Mouse (Mus musculus) hindbrain, embryonic 10.5 days (tissue): Measurements from ENCODE around the gene Chrnd. TPM values are rescaled to one million over a fixed set of nuclear protein-coding genes. Genes with fewer than 3 reads are reported as not detected.

Experiments used
- DNase-seq: peaks from one replicate; pipeline ENCODE4 v3.0.0-alpha.2; 2017; ENCODE audit warnings: low spot score
- H3K27ac ChIP-seq: fragments of 300-500 bp; sonication (generic); 2 replicates; pipeline ENCODE4 v1.5.1; 2016; ENCODE audit warnings: mild to moderate bottlenecking, moderate library complexity
- H3K27me3 ChIP-seq: fragments of 300-500 bp; sonication (generic); 2 replicates; pipeline ENCODE4 v1.6.1; 2016; ENCODE audit warnings: mild to moderate bottlenecking; ENCODE audit not compliant: poor library complexity, insufficient read depth, severe bottlenecking
- H3K36me3 ChIP-seq: fragments of 300-500 bp; sonication (generic); 2 replicates; pipeline ENCODE4 v1.6.1; 2016; ENCODE audit warnings: mild to moderate bottlenecking, moderate library complexity
- H3K4me1 ChIP-seq: fragments of 300-500 bp; sonication (generic); replicated peaks from 2 replicates; pipeline ENCODE4 v1.6.1; 2016; ENCODE audit warnings: mild to moderate bottlenecking
- H3K4me3 ChIP-seq: fragments of 300-500 bp; sonication (generic); 2 replicates; pipeline ENCODE4 v1.5.1; 2016; ENCODE audit warnings: mild to moderate bottlenecking, moderate library complexity
- H3K9me3 ChIP-seq: fragments of 300-500 bp; sonication (generic); 2 replicates; pipeline ENCODE4 v1.6.1; 2016; ENCODE audit warnings: mild to moderate bottlenecking, moderate library complexity
- WGBS: fragments of 180-500 bp; shearing (Covaris S2); methylation state at CpG from one replicate; pipeline ENCODE4 v1.1.7; 2016; 5-methylcytosine and 5-hydroxymethylcytosine counted together
- polyA plus RNA-seq: library from polyadenylated mRNA; unstranded; fragments of >200 nt; fragmentation: Nextera tagmentation; extraction: Ambion mirVana; gene quantifications from 2 replicates; pipeline ENCODE4 v1.2.1, GENCODE M21; 2016

Chrnd gene
- polyA plus RNA-seq, 1 experiment from 2014 or later, result not detected

- Histone ChIP-seq H3K9me3 (no peaks in the 10 kb centered on the region), H3K4me1 (peaks cover 32% of the 10 kb centered on the region), H3K27ac (peak overlapping the region; percentile 99), H3K36me3 (peaks cover 30% of the 10 kb centered on the region), H3K4me3 (peak overlapping the region; percentile 75), H3K27me3 (no peaks in the 10 kb centered on the region)
- DNase-seq, result no peak
- WGBS, result 47% methylated on average over 4 of the region's 4 CpGs
Measured at GRCm38 (mm10) chr1:87214748-87215147, 24.3 kb downstream of the Chrnd start.

- H3K27ac ChIP-seq, result no peak overlapping the region
- no peaks in the 10 kb centered on the region for H3K9me3 ChIP-seq
- no peaks in the 10 kb centered on the region for H3K27me3 ChIP-seq
- WGBS, result 72% methylated on average over 3 of the region's 3 CpGs
- H3K4me3 ChIP-seq, result no peak overlapping the region
- no peak for DNase-seq
- peaks cover 62% of the 10 kb centered on the region for H3K36me3 ChIP-seq
- H3K4me1 ChIP-seq, result peaks cover 30% of the 10 kb centered on the region
Measured at GRCm38 (mm10) chr1:87217938-87218337, 27.5 kb downstream of the Chrnd start.

GRCm38 (mm10) chr1:87225739-87226138, 35.3 kb downstream of the Chrnd start:
- no peak for DNase-seq
- Histone ChIP-seq H3K27me3 (no peaks in the 10 kb centered on the region), H3K36me3 (peaks cover 100% of the 10 kb centered on the region), H3K4me1 (no peaks in the 10 kb centered on the region), H3K4me3 (no peak overlapping the region), H3K9me3 (no peaks in the 10 kb centered on the region), H3K27ac (no peak overlapping the region)
- 96% methylated on average over 8 of the region's 8 CpGs for whole genome bisulfite sequencing

DNA sequence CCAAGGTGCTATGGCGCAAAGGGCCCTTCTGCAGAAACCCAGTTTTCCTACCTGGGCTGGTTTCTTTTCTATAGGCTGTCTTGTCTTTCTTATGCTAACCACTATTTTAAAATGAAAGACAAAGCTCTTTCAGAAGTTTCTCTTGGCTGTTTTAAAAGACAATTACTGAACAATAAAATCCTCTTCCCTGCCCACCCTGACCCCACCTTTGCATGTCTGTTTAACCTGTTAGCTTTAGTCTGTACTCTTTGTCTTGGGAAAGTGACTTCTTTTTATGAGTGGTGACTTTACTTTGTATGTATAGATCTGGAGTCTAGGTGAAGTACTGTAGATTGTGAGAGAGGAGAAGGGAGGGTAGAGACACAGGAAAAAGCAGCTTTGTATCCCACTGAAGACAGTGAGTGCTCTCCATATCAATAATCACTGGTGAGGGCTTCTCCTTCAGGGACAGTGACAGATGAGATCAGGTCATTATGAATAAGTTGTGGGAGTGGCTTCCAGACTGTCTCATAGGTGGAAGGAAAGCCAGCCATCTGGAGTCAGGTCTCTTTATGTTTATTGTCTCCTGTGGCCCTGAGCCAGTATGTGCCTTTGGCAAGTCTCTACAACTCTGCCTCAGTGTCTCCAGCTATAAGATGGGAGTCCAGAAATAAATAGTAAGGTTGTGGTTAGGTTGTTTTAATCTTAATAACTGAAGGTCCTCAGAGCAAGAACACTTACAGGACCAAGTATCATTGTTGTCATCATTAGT, 36.2 kb downstream of the Chrnd start:
- Histone ChIP-seq H3K27me3 (no peaks in the 10 kb centered on the region), H3K4me3 (no peak overlapping the region), H3K4me1 (no peaks in the 10 kb centered on the region), H3K9me3 (no peaks in the 10 kb centered on the region), H3K27ac (no peak overlapping the region), H3K36me3 (peaks cover 99% of the 10 kb centered on the region)
- WGBS, result 100% methylated on average over 1 of the region's 1 CpGs
- DNase-seq, result no peak

DNA sequence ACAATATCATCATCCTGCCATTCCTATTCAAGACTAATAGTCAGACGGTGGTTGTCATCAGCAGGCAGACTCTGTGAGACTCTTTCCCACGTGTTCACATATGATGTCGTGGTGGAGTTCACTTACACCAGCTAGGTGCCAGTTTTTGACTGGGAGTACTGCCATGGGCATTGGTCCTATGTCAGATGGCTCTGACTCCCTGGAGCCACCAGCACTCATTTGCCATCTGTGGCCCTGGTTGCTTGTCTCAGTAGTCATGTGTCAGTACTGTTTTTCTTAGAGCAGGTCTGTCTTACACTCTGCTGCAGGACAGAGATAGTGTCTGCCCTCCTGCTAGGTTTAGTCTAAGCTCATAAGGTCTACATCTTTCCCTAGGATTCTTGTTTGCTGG, 36.7 kb downstream of the Chrnd start:
- Histone ChIP-seq H3K9me3 (no peaks in the 10 kb centered on the region), H3K27me3 (no peaks in the 10 kb centered on the region), H3K27ac (no peak overlapping the region), H3K36me3 (peaks cover 99% of the 10 kb centered on the region), H3K4me1 (no peaks in the 10 kb centered on the region), H3K4me3 (no peak overlapping the region)
- WGBS, result 96% methylated on average over 3 of the region's 3 CpGs
- no peak for DNase-seq

DNA sequence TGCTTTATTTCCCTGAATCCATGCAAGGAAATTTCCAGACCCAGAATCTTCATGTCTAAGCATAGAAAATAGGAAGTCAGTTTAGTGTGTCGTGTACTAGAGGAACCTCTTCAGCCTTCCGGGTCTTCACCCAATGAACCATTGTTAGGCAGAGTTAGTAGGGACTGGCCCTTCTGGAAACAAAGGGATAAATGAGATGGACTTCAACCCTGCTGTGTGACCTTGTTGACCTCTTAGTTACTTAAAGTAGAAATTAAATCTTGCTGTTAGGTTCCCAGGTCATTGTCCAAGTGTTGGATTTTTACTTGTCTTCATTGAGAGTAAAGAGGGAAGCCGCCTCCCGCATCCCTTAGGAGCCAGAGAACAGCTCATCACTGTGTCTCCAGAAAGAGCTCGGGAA, 40.2 kb downstream of the Chrnd start:
- no peaks in the 10 kb centered on the region for H3K4me1 ChIP-seq
- DNase-seq, result no peak
- peaks cover 99% of the 10 kb centered on the region for H3K36me3 ChIP-seq
- H3K9me3 ChIP-seq, result no peaks in the 10 kb centered on the region
- no peak overlapping the region for H3K4me3 ChIP-seq
- 73% methylated on average over 5 of the region's 5 CpGs for WGBS
- H3K27me3 ChIP-seq, result no peaks in the 10 kb centered on the region
- H3K27ac ChIP-seq, result no peak overlapping the region

DNA sequence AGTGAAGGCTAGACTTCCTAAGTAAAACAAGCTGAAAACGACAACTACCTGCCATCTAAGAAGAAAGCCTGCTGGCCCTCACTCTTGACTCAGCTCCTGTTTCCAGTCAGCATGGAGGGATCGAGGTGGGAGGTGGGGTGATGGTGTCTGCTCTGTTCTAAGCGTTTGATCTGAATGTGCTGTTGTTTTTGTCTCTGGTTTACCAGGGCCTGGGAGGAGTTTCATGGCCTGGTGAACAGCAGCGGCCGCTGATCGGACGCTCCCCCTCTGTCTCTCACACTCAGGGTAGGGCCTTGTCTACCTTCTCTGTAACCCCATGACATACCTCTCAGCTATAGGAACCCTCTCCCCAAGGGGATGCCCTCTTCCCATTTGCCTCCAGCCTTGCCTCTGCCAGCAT, 41.8 kb downstream of the Chrnd start:
- H3K9me3 ChIP-seq, result no peaks in the 10 kb centered on the region
- peaks cover 99% of the 10 kb centered on the region for H3K36me3 ChIP-seq
- no peaks in the 10 kb centered on the region for H3K4me1 ChIP-seq
- DNase-seq, result no peak
- H3K27ac ChIP-seq, result no peak overlapping the region
- no peak overlapping the region for H3K4me3 ChIP-seq
- H3K27me3 ChIP-seq, result no peaks in the 10 kb centered on the region
- WGBS, result 78% methylated on average over 7 of the region's 7 CpGs

DNA sequence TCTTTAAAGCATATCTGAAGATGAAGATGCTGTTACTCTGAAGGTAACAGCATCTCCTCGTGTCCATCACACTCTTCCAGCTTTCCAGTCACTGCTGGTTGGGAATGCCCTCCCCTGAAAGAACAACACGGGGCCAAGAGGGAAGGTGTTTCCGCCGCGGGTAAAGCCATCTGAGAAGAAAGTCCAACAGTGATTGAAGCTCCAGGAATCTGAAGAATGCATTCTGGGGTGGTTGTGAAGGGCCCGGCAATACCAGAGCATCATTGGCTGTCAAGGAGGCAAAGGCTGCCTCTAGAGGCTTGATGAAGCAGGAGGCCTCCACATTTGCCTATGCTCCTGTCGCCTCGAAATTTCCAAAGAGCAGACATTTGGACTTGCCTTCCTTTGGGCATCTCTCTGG, 48.6 kb downstream of the Chrnd start:
- no peak for DNase-seq
- H3K27ac ChIP-seq, result no peak overlapping the region
- no peaks in the 10 kb centered on the region for H3K27me3 ChIP-seq
- WGBS, result 73% methylated on average over 8 of the region's 8 CpGs
- H3K4me3 ChIP-seq, result no peak overlapping the region
- H3K9me3 ChIP-seq, result no peaks in the 10 kb centered on the region
- peaks cover 62% of the 10 kb centered on the region for H3K36me3 ChIP-seq
- H3K4me1 ChIP-seq, result no peaks in the 10 kb centered on the region

- Histone ChIP-seq H3K4me1 (0 out of 2 replicates have a peak, but pooled peaks cover 9% of the 10 kb centered on the region), H3K27ac (no peak overlapping the region), H3K36me3 (peaks cover 22% of the 10 kb centered on the region), H3K9me3 (no peaks in the 10 kb centered on the region), H3K4me3 (no peak overlapping the region), H3K27me3 (no peaks in the 10 kb centered on the region)
- 93% methylated on average over 8 of the region's 8 CpGs for WGBS
- DNase-seq, result no peak
Measured at GRCm38 (mm10) chr1:87243021-87243420, 52.6 kb downstream of the Chrnd start.

- H3K9me3 ChIP-seq, result no peaks in the 10 kb centered on the region
- no peaks in the 10 kb centered on the region for H3K27me3 ChIP-seq
- 0 out of 2 replicates have a peak, but pooled peaks cover 9% of the 10 kb centered on the region for H3K4me1 ChIP-seq
- H3K36me3 ChIP-seq, result no peaks in the 10 kb centered on the region; the same call in 1 of the 2 replicates
- H3K4me3 ChIP-seq, result no peak overlapping the region
- DNase-seq, result no peak
- H3K27ac ChIP-seq, result no peak overlapping the region
- 46% methylated on average over 1 of the region's 1 CpGs for WGBS
Measured at GRCm38 (mm10) chr1:87245430-87245829, 55.0 kb downstream of the Chrnd start.

- DNase-seq, result peak; percentile 86
- 30% methylated on average over 22 of the region's 22 CpGs for WGBS
- Histone ChIP-seq H3K36me3 (no peaks in the 10 kb centered on the region; the same call in 1 of the 2 replicates), H3K4me1 (0 out of 2 replicates have a peak, but pooled peaks cover 9% of the 10 kb centered on the region), H3K9me3 (no peaks in the 10 kb centered on the region), H3K4me3 (no peak overlapping the region; the same call in 1 of the 2 replicates), H3K27ac (no peak overlapping the region), H3K27me3 (no peaks in the 10 kb centered on the region)
Measured at GRCm38 (mm10) chr1:87245929-87246815, 55.8 kb downstream of the Chrnd start.
